Comparison of ENCODE assay signal across 13 mouse cellular contexts in genomic region chr5:36367911-36368310, GRCm38 (mm10). TPM values are rescaled to one million over a fixed set of nuclear protein-coding genes. Genes with fewer than 3 reads are reported as not detected.
DNase-seq lines count a peak whose midpoint lies in the region; ATAC-seq lines count a peak whose summit lies in the region.
"Had no signal": no experiment of that assay in that cellular context is flagged by ENCODE, and none has a peak within 500 bp of the region (broad histone marks: within the 10 kb centered on the region; RNA-seq: fewer than 3 reads in every experiment).

No protein-coding gene starts in this region.

- WGBS in heart, embryonic 15.5 days = 54% methylated on average over 6 of the region's 6 CpGs
- 90% methylated on average over 6 of the region's 6 CpGs for WGBS in limb, embryonic 10.5 days

- H3K9me3 ChIP-seq in heart, embryonic 15.5 days (replicated peaks) = no peaks in the 10 kb centered on the region
- H3K9me3 ChIP-seq in limb, embryonic 10.5 days (replicated peaks) = no peaks in the 10 kb centered on the region
- H3K9me3 ChIP-seq: forebrain, embryonic 15.5 days; hindbrain, embryonic 10.5 days had no signal

- intact Hi-C loops in heart, postnatal 10 days (cut with DNase I) = no loop called here

- no peaks in the 10 kb centered on the region for H3K27me3 ChIP-seq in heart, embryonic 15.5 days
- H3K27me3 ChIP-seq in limb, embryonic 10.5 days (ENCODE audit: low read depth, poor library complexity, severe bottlenecking) = no peaks in the 10 kb centered on the region
- H3K27me3 ChIP-seq: forebrain, embryonic 15.5 days had no signal

- peaks cover 82% of the 10 kb centered on the region for H3K4me1 ChIP-seq in heart, embryonic 15.5 days (replicated peaks)
- H3K4me1 ChIP-seq in limb, embryonic 10.5 days = peaks cover 74% of the 10 kb centered on the region

- H3K27ac ChIP-seq in heart, embryonic 15.5 days = peak overlapping the region; percentile 96
- peak overlapping the region; percentile 73; the same call in 1 of the 2 replicates for H3K27ac ChIP-seq in limb, embryonic 10.5 days
- H3K27ac ChIP-seq: forebrain, embryonic 15.5 days had no signal

- H3K4me3 ChIP-seq in heart, embryonic 15.5 days = no peak overlapping the region
- no peak overlapping the region for H3K4me3 ChIP-seq in limb, embryonic 10.5 days
- H3K4me3 ChIP-seq: forebrain, embryonic 15.5 days; hindbrain, embryonic 10.5 days had no signal

- no peak overlapping the region for H3K4me2 ChIP-seq in heart, embryonic 15.5 days
- H3K4me2 ChIP-seq: forebrain, embryonic 15.5 days had no signal

- no peaks in the 10 kb centered on the region for H3K36me3 ChIP-seq in heart, embryonic 15.5 days
- no peaks in the 10 kb centered on the region for H3K36me3 ChIP-seq in limb, embryonic 10.5 days
- H3K36me3 ChIP-seq: forebrain, embryonic 15.5 days; hindbrain, embryonic 10.5 days had no signal

- ATAC-seq in heart, embryonic 15.5 days (replicated peaks; ENCODE audit: insufficient number of reproducible peaks, insufficient read depth, low FRiP score, low read depth) = no peak
- ATAC-seq: forebrain, embryonic 15.5 days had no signal

- DNase-seq in heart, postnatal 10 days = no peak
- peak; percentile 38 for DNase-seq in right cerebral cortex, postnatal 25 days
- no peak for DNase-seq in right cerebral cortex, adult 18-20 months
- DNase-seq in limb, embryonic 10.5 days (ENCODE audit: low spot score) = no peak
- DNase-seq in cerebellum, adult 18-20 months = no peak
- no peak for DNase-seq in kidney, adult 9 months
- DNase-seq: cerebellum, adult 11-12 months; kidney, adult 8-10 months; lung, adult 2 months had no signal

- H3K9ac ChIP-seq in heart, embryonic 15.5 days = peak overlapping the region; percentile 18; the same call in 1 of the 2 replicates
- H3K9ac ChIP-seq: forebrain, embryonic 15.5 days had no signal

RNA-seq across cellular contexts. Expression of gene Sorcs2, which starts 30.0 kb away (rescaled TPM):
- polyA plus RNA-seq in heart, embryonic 15.5 days (2015; fragmentation: Nextera tagmentation; extraction: Ambion mirVana) = 8.6 and 12.1 TPM in 2 replicates
- 10 to 100 TPM; 12.2 to 12.5 TPM for total RNA-seq in heart, postnatal 10 days (2021)
- polyA plus RNA-seq in limb, embryonic 10.5 days (2016; fragmentation: Nextera tagmentation; extraction: Ambion mirVana) = 6.1 and 8.3 TPM in 2 replicates
- total RNA-seq: megakaryocyte-erythroid progenitor cell, adult 5-6 weeks had no signal
